Mouse (Mus musculus) heart, adult 2 months (tissue): ENCODE data around the gene Pdss1. TPM values are rescaled to one million over a fixed set of nuclear protein-coding genes. Genes with fewer than 3 reads are reported as not detected.
"Not testable (repeated sequence)": the region's sequence is repeated elsewhere in the genome, so short reads cannot be mapped to it uniquely, and the experiment has no call there.

Experiments
- DNase-seq, 2 experiments: peaks; one replicate each; pipeline ENCODE4 v3.0.0; 2021
- H3K27ac ChIP-seq: fragments of 200-600 bp; 2 replicates; pipeline ENCODE4 v1.8.1; 2022
- H3K27me3 ChIP-seq: fragments of 200-500 bp; 2 replicates; pipeline ENCODE4 v1.6.1; 2012; ENCODE audit warnings: mild to moderate bottlenecking, low read length, inconsistent platforms, mixed read lengths; ENCODE audit not compliant: control insufficient read depth, insufficient read depth
- H3K36me3 ChIP-seq: fragments of 200-500 bp; 2 replicates; pipeline ENCODE4 v1.6.1; 2012; ENCODE audit warnings: low read length, inconsistent platforms; ENCODE audit not compliant: control insufficient read depth, insufficient read depth
- H3K4me1 ChIP-seq: fragments of 200-500 bp; 2 replicates; pipeline ENCODE4 v1.6.1; 2011; ENCODE audit warnings: low read length; ENCODE audit not compliant: control insufficient read depth, insufficient read depth
- H3K4me3 ChIP-seq: fragments of 200-600 bp; 2 replicates; pipeline ENCODE4 v1.8.1; 2022
- H3K79me2 ChIP-seq: fragments of 200-500 bp; replicated peaks from 2 replicates; pipeline ENCODE4 v1.6.1; 2012; ENCODE audit warnings: mild to moderate bottlenecking, inconsistent platforms, low read length, moderate library complexity, mixed read lengths; ENCODE audit not compliant: control insufficient read depth, insufficient read depth
- H3K9ac ChIP-seq: fragments of 200-500 bp; 2 replicates; pipeline ENCODE4 v1.6.1; 2012; ENCODE audit warnings: low read depth, mild to moderate bottlenecking, control low read depth, inconsistent platforms, low read length, mixed read lengths
- CTCF ChIP-seq: fragments of 200-600 bp; IDR thresholded peaks from 2 replicates; pipeline ENCODE4 v1.8.1; 2022; ENCODE audit warnings: antibody characterized with exemption, mild to moderate bottlenecking, moderate library complexity
- EP300 ChIP-seq: fragments of 200-500 bp; IDR thresholded peaks from 2 replicates; pipeline ENCODE4 v1.6.1; 2011; ENCODE audit warnings: low read depth, low read length, control low read depth; ENCODE audit not compliant: insufficient read depth
- POLR2A ChIP-seq: fragments of 200-500 bp; IDR thresholded peaks from 2 replicates; pipeline ENCODE4 v1.6.1; 2011; ENCODE audit warnings: mild to moderate bottlenecking, low read depth, low read length, control low read depth; ENCODE audit not compliant: insufficient read depth
- WGBS: fragments of 180-500 bp; shearing (Covaris S2); methylation state at CpG from one replicate; pipeline ENCODE4 v1.1.7; 2018; 5-methylcytosine and 5-hydroxymethylcytosine counted together
- intact Hi-C: fragments of 180-260 bp; cut with DNase I; formaldehyde crosslinking; loops from one replicate; pipeline ENCODE4 v1.15.1; 2025
- long read RNA-seq: library from polyadenylated mRNA; stranded (forward); transcript quantifications from one replicate; pipeline ENCODE4 v2.0.0, GENCODE M21; 2021
- polyA plus RNA-seq: library from polyadenylated mRNA; depleted of rRNA; stranded (reverse); fragments of >200 nt; gene quantifications from 2 replicates; pipeline ENCODE4 v1.2.3, GENCODE M21; 2012; rRNA removed
- total RNA-seq, 2 experiments: library from RNA; stranded (reverse); gene quantifications; 2 replicates each; pipeline ENCODE4 v1.2.3; 2021

The Pdss1 gene
- total RNA-seq = 10 to 100 TPM; 19.4 to 20.9 TPM
- 11.9 and 15.9 TPM in 2 replicates for polyA plus RNA-seq
- long read RNA-seq, transcript Pdss1-201 (11 exons, 1,642 nt) = major isoform, 19 of 24 reads
- long read RNA-seq, partial matches to known transcripts = 1 of 24 reads
- long read RNA-seq, other reads (novel, unspliced or antisense) = 2 of 24 reads

DNA sequence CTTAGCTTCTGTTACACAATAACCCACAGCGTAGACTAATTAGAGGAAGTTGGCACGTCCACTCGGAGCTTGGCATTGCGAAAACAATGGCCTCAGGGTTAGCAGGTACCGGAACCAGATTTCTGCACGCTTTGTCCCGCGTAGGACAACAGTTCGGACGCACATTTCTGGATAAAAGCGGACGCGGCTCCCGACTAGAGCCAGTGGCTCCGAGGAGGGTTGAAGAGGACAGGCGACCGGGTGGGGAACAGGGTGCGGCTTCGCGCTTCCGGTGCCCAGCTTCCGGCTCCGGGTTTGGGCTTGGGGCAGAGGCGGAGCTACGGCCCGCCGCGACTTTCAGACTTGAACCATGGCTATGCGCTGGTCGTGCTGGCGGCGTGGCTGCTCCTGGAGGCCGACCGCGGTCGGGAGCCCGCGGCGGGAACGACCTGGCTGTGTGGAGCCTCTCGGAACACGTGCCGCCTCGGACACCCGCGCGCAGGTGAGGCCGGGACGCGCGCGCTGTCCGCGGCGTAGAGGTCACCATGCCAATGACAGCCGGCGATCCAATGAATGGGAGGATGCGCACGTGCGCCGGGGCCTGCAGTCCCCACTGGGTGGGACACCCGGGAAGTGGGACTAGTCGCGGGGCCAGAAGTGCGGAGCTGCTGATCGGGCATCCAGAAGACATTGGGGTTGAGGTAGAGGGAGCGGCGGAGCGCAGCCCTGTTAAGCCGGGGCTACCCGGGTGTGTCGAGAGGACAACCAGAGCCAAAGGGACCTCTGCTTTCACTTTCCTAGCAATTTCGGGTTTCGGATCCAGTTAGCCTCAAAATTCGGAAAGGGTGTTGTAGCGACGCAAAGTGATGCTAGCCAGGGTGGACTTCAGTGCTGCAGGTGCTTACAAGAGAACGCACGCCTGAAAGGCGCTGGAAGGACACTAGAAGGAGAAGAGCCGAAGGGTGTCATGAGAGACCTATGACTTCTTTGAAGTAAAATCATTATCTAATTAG is at the start of gene Pdss1:
Gene Pdss1, plus strand, starts transcription at position 241 of the 992 bp plus-strand sequence.
- Histone ChIP-seq H3K79me2 (no peaks in the 10 kb centered on the region), H3K4me1 (no peaks in the 10 kb centered on the region), H3K27ac (peak within 1 kb of the TSS; percentile 84), H3K4me3 (peak within 1 kb of the TSS; percentile 97), H3K27me3 (no peaks in the 10 kb centered on the region), H3K36me3 (peaks cover 2% of the 10 kb centered on the region; the same call in 1 of the 2 replicates), H3K9ac (peak within 1 kb of the TSS; percentile 77)
- intact Hi-C loops = loop anchor here (1.0 to 10.0 kb wide), 3 partner anchors 144 to 259 kb away; partner anchors contain the start of genes Acbd5, Mastl and Yme1l1
- DNase-seq = peak; percentile 91 to 93
- WGBS = under 1% methylated on average over 81 of the region's 81 CpGs
- TF ChIP-seq EP300 (peak; percentile 69; the same call in 1 of the 2 replicates), CTCF (no peak), POLR2A (peak; percentile 93)

GRCm38 (mm10) chr2:22851900-22852299 is 43.4 kb upstream of the Pdss1 start:
- TF ChIP-seq POLR2A (no peak), CTCF (no peak), EP300 (no peak)
- no peak overlapping the region for H3K27ac ChIP-seq
- H3K27me3 ChIP-seq = no peaks in the 10 kb centered on the region
- no peaks in the 10 kb centered on the region for H3K4me1 ChIP-seq
- H3K36me3 ChIP-seq = no peaks in the 10 kb centered on the region
- no peak for DNase-seq
- H3K79me2 ChIP-seq = no peaks in the 10 kb centered on the region
- no peak overlapping the region for H3K9ac ChIP-seq
- H3K4me3 ChIP-seq = no peak overlapping the region
- 58% methylated on average over 4 of the region's 4 CpGs for WGBS
- intact Hi-C loops = no loop called here

DNA sequence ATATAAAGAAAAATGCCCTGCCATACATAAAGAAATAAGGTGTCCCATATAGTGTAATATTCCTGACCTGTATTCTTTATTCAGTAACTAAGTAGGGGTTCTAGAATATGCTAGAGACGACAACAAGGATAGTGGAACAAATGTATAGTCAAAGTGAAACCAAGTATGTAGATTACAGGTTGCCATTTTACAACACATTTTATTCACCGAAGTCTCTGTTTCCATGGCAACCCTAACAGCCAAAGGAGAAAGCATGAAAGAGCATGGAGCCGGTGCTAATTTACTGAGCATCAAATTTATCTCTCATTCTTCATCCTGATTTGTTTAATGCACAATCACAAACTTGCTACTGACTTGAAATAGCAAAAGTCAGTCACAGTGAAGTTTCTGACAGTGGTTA is 37.8 kb upstream of the Pdss1 start:
- Histone ChIP-seq H3K4me3 (no peak overlapping the region), H3K4me1 (no peaks in the 10 kb centered on the region), H3K79me2 (no peaks in the 10 kb centered on the region), H3K27me3 (no peaks in the 10 kb centered on the region), H3K27ac (no peak overlapping the region), H3K36me3 (no peaks in the 10 kb centered on the region), H3K9ac (no peak overlapping the region)
- intact Hi-C loops = no loop called here
- DNase-seq = no peak
- TF ChIP-seq POLR2A = no peak
- no peak for TF ChIP-seq EP300
- TF ChIP-seq CTCF = no peak
- 75% methylated on average over 3 of the region's 3 CpGs for WGBS

- Histone ChIP-seq H3K79me2 (no peaks in the 10 kb centered on the region), H3K27ac (no peak overlapping the region), H3K4me1 (no peaks in the 10 kb centered on the region), H3K4me3 (no peak overlapping the region), H3K27me3 (no peaks in the 10 kb centered on the region), H3K9ac (no peak overlapping the region), H3K36me3 (no peaks in the 10 kb centered on the region)
- WGBS = 82% methylated on average over 2 of the region's 2 CpGs
- no peak for DNase-seq
- TF ChIP-seq POLR2A (no peak), CTCF (no peak), EP300 (no peak)
- intact Hi-C loops = loop anchor here (5.0 to 10.0 kb wide), 2 partner anchors 120 to 907 kb away; no protein-coding TSS in a partner anchor
These were observed 33.1 kb upstream of the Pdss1 start for GRCm38 (mm10) chr2:22862194-22862593.

DNA sequence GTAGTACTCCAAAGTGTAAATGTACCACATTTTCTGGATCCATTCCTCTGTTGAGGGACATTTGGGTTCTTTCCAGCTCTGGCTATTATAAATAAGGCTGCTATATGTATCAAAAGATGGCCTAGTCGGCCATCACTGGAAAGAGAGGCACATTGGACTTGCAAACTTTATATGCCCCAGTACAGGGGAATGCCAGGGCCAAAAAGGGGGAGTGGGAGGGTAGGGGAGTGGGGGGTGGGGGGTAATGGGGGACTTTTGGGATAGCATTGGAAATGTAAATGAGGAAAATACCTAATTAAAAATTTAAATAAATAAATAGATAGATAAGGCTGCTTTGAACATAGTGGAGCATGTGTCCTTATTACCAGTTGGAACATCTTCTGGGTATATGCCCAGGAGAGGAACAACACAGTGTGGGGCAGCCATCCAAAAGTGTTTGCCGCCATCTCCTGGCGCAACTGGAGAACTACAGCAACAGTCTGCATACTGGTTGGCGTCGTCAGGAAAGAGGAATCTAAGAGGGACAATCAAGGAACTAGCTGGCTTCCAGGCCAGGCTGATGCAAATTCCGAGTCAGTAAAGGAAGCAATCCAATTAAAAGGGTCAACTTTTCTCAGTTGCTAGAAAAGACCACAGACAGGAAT is 30.8 kb upstream of the Pdss1 start:
- peak; percentile 88 for TF ChIP-seq CTCF
- TF ChIP-seq EP300 = peak; percentile 69; the same call in 1 of the 2 replicates
- H3K36me3 ChIP-seq, H3K4me1 ChIP-seq, H3K79me2 ChIP-seq, H3K9ac ChIP-seq, H3K27ac ChIP-seq, H3K27me3 ChIP-seq, H3K4me3 ChIP-seq: not testable (repeated sequence)
- DNase-seq = peak; percentile 67 to 81
- intact Hi-C loops = loop anchor here (1.0 to 10.0 kb wide), 3 partner anchors 106 to 910 kb away; no protein-coding TSS in a partner anchor
- 2% methylated on average over 6 of the region's 6 CpGs for WGBS
